Mouse (Mus musculus): ENCODE data around the gene Rexo4.

GRCm38 (mm10) chr2:27009714-27010244 is 45.6 kb upstream of the Rexo4 start, which contains the start of gene Cacfd1:
- TF ChIP-seq POLR2A (IDR thresholded peaks at IDR 0.05; ENCODE audit: extremely low read depth, insufficient read depth, low read length) (peak; percentile 57; the same call in 1 of the 2 replicates), CTCF (IDR thresholded peaks at IDR 0.05; ENCODE audit: extremely low read depth, insufficient read depth, low read length) (no peak)

All from cortical plate, adult 2 months (tissue).